Mouse (Mus musculus): Measurements from ENCODE around the gene Mpc2. TPM values are rescaled to one million over a fixed set of nuclear protein-coding genes. Genes with fewer than 3 reads are reported as not detected.
A peak's percentile ranks its signal among the peaks of the same experiment; 100 is the strongest.

The Mpc2 gene
- total RNA-seq (2021): 100 to 1,000 TPM; 195 to 234 TPM
- long read RNA-seq, experiment 1, transcript Mpc2-201 (5 exons, 1,025 nt): major isoform, 213 of 224 reads
- long read RNA-seq, experiment 1, partial matches to known transcripts: 2 of 224 reads
- long read RNA-seq, experiment 1, other reads (novel, unspliced or antisense): 9 of 224 reads
- long read RNA-seq, experiment 2, full-length matches to known transcripts: 287 of 290 reads
- long read RNA-seq, experiment 2, partial matches to known transcripts: 1 of 290 reads
- long read RNA-seq, experiment 2, other reads (novel, unspliced or antisense): 2 of 290 reads

- intact Hi-C loops (cut with DNase I; ENCODE audit: low total_unique reads): no loop called here
Measured at GRCm38 (mm10) chr1:165460360-165460800, at the start of gene Mpc2, which contains the start of gene Dcaf6. Gene Mpc2 (plus strand): TSS chr1:165460637. Gene Dcaf6 (minus strand): TSS chr1:165460475.

GRCm38 (mm10) chr1:165421357-165421915 is 39.0 kb upstream of the Mpc2 start:
- no peak for DNase-seq
- intact Hi-C loops (cut with DNase I; ENCODE audit: low total_unique reads): no loop called here

More at GRCm38 (mm10) chr1:165460360-165460800, at the start of gene Mpc2, which contains the start of gene Dcaf6:
- DNase-seq: peak; percentile 100

- DNase-seq: no peak
- intact Hi-C loops (cut with DNase I; ENCODE audit: low total_unique reads): no loop called here
Measured at GRCm38 (mm10) chr1:165426254-165426653, 34.2 kb upstream of the Mpc2 start.

GRCm38 (mm10) chr1:165432883-165433282 is 27.6 kb upstream of the Mpc2 start:
- DNase-seq: no peak
- intact Hi-C loops (cut with DNase I; ENCODE audit: low total_unique reads): no loop called here

GRCm38 (mm10) chr1:165438289-165439021 is 22.0 kb upstream of the Mpc2 start:
- DNase-seq: no peak
- intact Hi-C loops (cut with DNase I; ENCODE audit: low total_unique reads): no loop called here

DNA sequence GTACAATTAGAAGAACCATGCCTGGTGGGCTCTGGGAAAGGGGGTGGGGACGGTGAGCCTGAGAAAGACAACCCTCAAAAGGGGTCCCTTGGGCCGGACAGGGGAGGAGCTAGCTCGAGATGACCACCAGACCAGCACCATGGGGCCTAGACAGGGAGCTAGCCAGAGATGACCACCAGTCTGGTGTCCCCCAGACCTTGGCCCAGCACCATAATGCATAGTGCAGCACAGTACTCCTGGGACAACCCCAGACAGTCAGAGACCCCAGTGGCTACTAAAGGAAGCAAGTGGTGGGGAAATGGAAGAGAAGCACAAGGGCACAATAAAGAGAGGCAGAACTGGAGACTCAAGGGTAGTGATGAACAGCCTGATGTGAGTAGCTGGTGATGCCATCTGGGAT is 19.6 kb upstream of the Mpc2 start:
- intact Hi-C loops (cut with DNase I; ENCODE audit: low total_unique reads): no loop called here
- DNase-seq: no peak

GRCm38 (mm10) chr1:165441201-165441600 is 19.2 kb upstream of the Mpc2 start:
- intact Hi-C loops (cut with DNase I; ENCODE audit: low total_unique reads): no loop called here
- DNase-seq: no peak

- no peak for DNase-seq
- intact Hi-C loops (cut with DNase I; ENCODE audit: low total_unique reads): no loop called here
Measured at GRCm38 (mm10) chr1:165441719-165442118, 18.7 kb upstream of the Mpc2 start.

- intact Hi-C loops (cut with DNase I; ENCODE audit: low total_unique reads): no loop called here
- DNase-seq: no peak
Measured at GRCm38 (mm10) chr1:165459041-165459502, 1.4 kb upstream of the Mpc2 start.

GRCm38 (mm10) chr1:165459503-165460181 is 795 bp upstream of the Mpc2 start:
- peak; percentile 73 for DNase-seq
- intact Hi-C loops (cut with DNase I; ENCODE audit: low total_unique reads): no loop called here

DNA sequence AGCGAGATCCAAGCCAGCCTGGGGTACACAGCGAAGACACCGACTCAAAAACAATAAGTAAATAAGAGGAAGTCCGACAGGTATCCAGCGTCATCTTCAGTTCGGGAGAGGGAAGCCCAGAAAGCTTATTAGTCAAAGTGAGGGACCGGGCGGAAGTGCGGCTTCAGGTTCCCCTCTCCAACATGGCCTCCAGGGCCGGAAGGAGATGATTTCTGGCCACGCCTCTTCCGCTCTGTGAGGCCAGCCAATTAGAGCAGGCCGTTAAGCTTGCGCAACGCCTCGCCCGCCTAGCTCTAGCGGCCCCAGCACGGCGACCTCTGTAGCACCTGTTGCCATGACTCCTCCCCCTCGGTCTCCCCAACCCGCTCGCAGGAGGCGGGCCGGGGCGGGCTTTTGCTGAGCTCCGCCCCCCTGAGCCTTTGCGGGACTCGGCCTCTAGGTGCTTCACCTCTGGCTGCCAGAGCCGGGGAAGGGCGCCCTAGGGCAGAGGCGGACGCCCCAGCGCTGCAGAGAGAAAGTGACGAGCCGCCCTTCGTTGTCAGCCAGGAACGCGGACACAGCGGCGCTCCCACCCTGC is 452 bp downstream of the Mpc2 start:
- intact Hi-C loops (cut with DNase I; ENCODE audit: low total_unique reads): no loop called here
- peak; percentile 99 for DNase-seq

- intact Hi-C loops (cut with DNase I; ENCODE audit: low total_unique reads): no loop called here
- no peak for DNase-seq
Measured at GRCm38 (mm10) chr1:165461681-165462080, 1.2 kb downstream of the Mpc2 start.

GRCm38 (mm10) chr1:165462861-165463260 is 2.4 kb downstream of the Mpc2 start:
- intact Hi-C loops (cut with DNase I; ENCODE audit: low total_unique reads): no loop called here
- no peak for DNase-seq

GRCm38 (mm10) chr1:165464574-165464973 is 4.1 kb downstream of the Mpc2 start:
- intact Hi-C loops (cut with DNase I; ENCODE audit: low total_unique reads): no loop called here
- no peak for DNase-seq

DNA sequence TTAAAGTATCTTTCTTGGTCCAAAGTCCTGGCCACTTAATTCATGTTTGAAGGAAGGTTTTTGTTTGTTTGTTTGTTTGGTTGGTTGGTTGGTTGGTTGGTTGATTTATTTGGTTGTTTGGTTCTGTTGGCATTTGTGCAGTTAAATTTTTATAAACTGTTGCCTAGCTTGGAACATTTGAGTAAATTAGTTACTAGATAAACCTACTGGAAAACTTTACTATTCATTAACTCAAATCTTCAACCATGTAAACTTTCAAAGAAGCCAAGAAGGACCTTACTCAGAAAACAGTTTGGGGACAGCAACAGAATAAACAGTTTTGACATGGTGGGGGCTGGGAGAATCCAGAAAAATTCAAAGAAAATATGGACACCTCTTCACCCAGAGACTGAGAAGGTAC is 8.5 kb downstream of the Mpc2 start:
- DNase-seq: no peak
- intact Hi-C loops (cut with DNase I; ENCODE audit: low total_unique reads): no loop called here

- DNase-seq: no peak
- intact Hi-C loops (cut with DNase I; ENCODE audit: low total_unique reads): no loop called here
Measured at GRCm38 (mm10) chr1:165469717-165470116, 9.3 kb downstream of the Mpc2 start.

DNA sequence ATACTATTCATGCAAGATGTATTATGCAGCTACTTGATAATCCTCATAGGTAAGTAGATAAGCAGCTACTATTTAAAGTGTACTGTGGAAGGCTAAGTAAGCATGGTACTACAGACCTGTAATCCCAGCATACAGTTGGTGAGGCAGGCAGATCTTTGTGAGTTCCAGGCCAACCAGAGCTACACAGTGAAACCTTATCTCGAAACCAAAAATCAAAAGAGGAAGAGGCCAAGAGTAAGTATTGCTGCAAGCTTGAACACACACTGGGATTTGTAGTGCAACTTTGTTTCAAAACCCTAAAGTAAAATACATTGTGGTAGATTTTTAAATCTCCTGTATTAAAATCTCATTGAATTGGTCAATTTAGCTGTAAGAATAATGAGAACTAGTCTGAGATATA is 11.1 kb downstream of the Mpc2 start:
- DNase-seq: no peak
- intact Hi-C loops (cut with DNase I; ENCODE audit: low total_unique reads): no loop called here

GRCm38 (mm10) chr1:165484688-165485233 is 24.3 kb downstream of the Mpc2 start, which contains the start of gene Adcy10:
Gene Adcy10 (plus strand): TSS chr1:165485183.
- no peak for DNase-seq
- intact Hi-C loops (cut with DNase I; ENCODE audit: low total_unique reads): no loop called here

DNA sequence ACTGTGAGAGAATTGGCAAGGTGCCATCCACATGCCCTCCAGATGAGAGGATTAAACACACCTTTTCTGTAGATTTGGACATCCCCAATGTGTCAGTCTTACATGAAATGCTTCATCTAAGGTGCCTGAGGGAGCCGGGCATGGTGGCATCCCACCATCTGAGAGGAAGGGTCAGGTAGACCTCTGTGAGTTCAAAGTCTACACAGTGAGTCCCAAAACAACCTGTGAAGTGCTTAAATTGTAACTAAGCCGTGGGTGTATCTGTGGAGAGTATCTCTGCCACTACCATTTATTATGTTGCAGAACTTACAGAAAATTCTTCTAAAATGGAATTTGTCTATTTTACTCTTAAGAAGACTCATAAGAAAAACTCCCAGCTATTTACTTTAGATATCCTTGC is 25.7 kb downstream of the Mpc2 start:
- no peak for DNase-seq

More for the DNA sequence above, 25.7 kb downstream of the Mpc2 start:
- intact Hi-C loops (cut with DNase I; ENCODE audit: low total_unique reads): no loop called here
